Mouse (Mus musculus) cerebellum, adult 9-11 months (tissue): Measurements from ENCODE around the gene Casr.

Experiments
- DNase-seq: peaks from one replicate; pipeline ENCODE4 v3.0.0; 2022

The Casr gene

GRCm38 (mm10) chr16:36516355-36516754 lies 45.6 kb downstream of the Casr start:
- no peak for DNase-seq

GRCm38 (mm10) chr16:36507300-36507699 lies 54.6 kb downstream of the Casr start:
- no peak for DNase-seq

- DNase-seq, result no peak
Observed at GRCm38 (mm10) chr16:36506827-36507226, 55.1 kb downstream of the Casr start.

GRCm38 (mm10) chr16:36505913-36506312 lies 56.0 kb downstream of the Casr start:
- no peak for DNase-seq

- DNase-seq, result no peak
Observed at GRCm38 (mm10) chr16:36505134-36505533, 56.8 kb downstream of the Casr start.

GRCm38 (mm10) chr16:36502286-36502685 lies 59.7 kb downstream of the Casr start:
- no peak for DNase-seq

GRCm38 (mm10) chr16:36492420-36492819 lies 69.5 kb downstream of the Casr start:
- DNase-seq, result no peak

GRCm38 (mm10) chr16:36476866-36477265 lies 85.1 kb downstream of the Casr start:
- DNase-seq, result no peak

GRCm38 (mm10) chr16:36475530-36475929 lies 86.4 kb downstream of the Casr start:
- DNase-seq, result no peak

- no peak for DNase-seq
Observed at GRCm38 (mm10) chr16:36474849-36475248, 87.1 kb downstream of the Casr start.

GRCm38 (mm10) chr16:36473217-36474216 lies 88.4 kb downstream of the Casr start:
- peak; percentile 6 for DNase-seq

GRCm38 (mm10) chr16:36471066-36471633 lies 90.8 kb downstream of the Casr start:
- DNase-seq, result no peak

GRCm38 (mm10) chr16:36469955-36470478 lies 91.9 kb downstream of the Casr start:
- no peak for DNase-seq

GRCm38 (mm10) chr16:36469367-36469766 lies 92.6 kb downstream of the Casr start:
- no peak for DNase-seq

- DNase-seq, result no peak
Observed at GRCm38 (mm10) chr16:36468862-36469261, 93.1 kb downstream of the Casr start.

GRCm38 (mm10) chr16:36467936-36468335 lies 94.0 kb downstream of the Casr start:
- DNase-seq, result no peak

- DNase-seq, result no peak
Observed at GRCm38 (mm10) chr16:36465436-36465835, 96.5 kb downstream of the Casr start.

- DNase-seq, result no peak
Observed at GRCm38 (mm10) chr16:36464076-36464475, 97.9 kb downstream of the Casr start.

GRCm38 (mm10) chr16:36460426-36460825 lies 101.5 kb downstream of the Casr start:
- DNase-seq, result no peak

GRCm38 (mm10) chr16:36455342-36455802 lies 106.6 kb downstream of the Casr start, which contains the start of gene Stfa3:
TSS of gene Stfa3 (minus strand) at chr16:36455392.
- no peak for DNase-seq
